Mouse (Mus musculus) ES-E14 (cell line): ENCODE measurements around the gene Nup210.

Source experiments
- CHD2 ChIP-seq: IDR thresholded peaks from 2 replicates; pipeline ENCODE4 v1.6.1; 2014; ENCODE audit warnings: mild to moderate bottlenecking, low read depth, low read length, inconsistent platforms
- HCFC1 ChIP-seq: IDR thresholded peaks from 2 replicates; pipeline ENCODE4 v1.6.1; 2012; ENCODE audit warnings: low read length, inconsistent platforms, borderline replicate concordance; ENCODE audit not compliant: insufficient read depth
- MAFK ChIP-seq: IDR thresholded peaks from 2 replicates; pipeline ENCODE4 v1.6.1; 2014; ENCODE audit warnings: mild to moderate bottlenecking, low read depth, low read length, inconsistent platforms; ENCODE audit not compliant: insufficient read depth
- ZC3H11A ChIP-seq: IDR thresholded peaks from 2 replicates; pipeline ENCODE4 v1.6.1; 2012; ENCODE audit warnings: low read depth, mild to moderate bottlenecking, inconsistent platforms, low read length, borderline replicate concordance

GRCm38 (mm10) chr6:91041287-91041686 lies 75.3 kb downstream of the Nup210 start:
- TF ChIP-seq MAFK (no peak), ZC3H11A (no peak), CHD2 (no peak), HCFC1 (no peak)
